ENCODE assay signal across 16 mouse cellular contexts in the genomic region with DNA sequence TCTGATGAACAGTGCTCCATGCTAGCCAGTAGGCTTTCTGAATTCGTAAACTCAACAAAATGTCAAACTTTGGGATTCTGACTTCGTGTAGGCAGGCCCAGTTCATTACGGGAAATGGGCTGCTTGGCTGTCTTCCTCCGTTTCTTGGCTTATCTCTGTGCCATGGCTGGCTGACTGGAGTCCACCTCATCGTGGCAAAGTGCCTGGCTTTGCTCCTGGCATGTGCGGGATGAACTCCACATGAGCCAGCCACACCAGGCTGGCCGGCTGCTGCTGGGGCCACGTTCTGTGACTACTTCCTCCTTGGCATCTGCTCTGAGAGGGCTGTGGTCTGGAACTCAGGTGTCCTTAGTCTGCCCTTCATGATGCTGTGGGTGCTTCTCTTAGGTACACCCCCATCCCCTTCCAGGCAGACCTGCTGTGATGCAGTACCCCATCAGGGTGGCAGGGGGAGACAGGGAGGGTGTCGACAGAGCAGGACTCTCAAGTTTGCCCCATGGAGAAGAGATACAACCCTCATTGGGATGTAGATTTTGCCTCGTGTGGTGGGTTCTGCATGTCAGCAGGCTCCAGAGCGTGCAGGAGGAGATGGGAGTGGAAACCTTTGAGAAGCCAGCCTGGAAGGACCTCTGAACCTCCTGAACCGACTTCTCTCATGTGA.
DNase-seq lines count a peak whose midpoint lies in the region; ATAC-seq and TF ChIP-seq lines count a peak whose summit lies in the region.
"Had no signal": no experiment of that assay in that cellular context is flagged by ENCODE, and none has a peak within 500 bp of the region (broad histone marks: within the 10 kb centered on the region; RNA-seq: fewer than 3 reads in every experiment).

No protein-coding gene starts in this region.

- no peaks in the 10 kb centered on the region for H3K9me3 ChIP-seq in intestine, postnatal 0 days (ENCODE audit: control insufficient read depth)
- H3K9me3 ChIP-seq in intestine, embryonic 16.5 days (ENCODE audit: control insufficient read depth, low read length), result no peaks in the 10 kb centered on the region
- H3K9me3 ChIP-seq in neural tube, embryonic 11.5 days (ENCODE audit: control insufficient read depth, low read length), result no peaks in the 10 kb centered on the region
- no peaks in the 10 kb centered on the region for H3K9me3 ChIP-seq in forebrain, embryonic 12.5 days
- H3K9me3 ChIP-seq: heart, embryonic 13.5 days; hindbrain, embryonic 13.5 days; liver, embryonic 13.5 days; neural tube, embryonic 15.5 days had no signal

- no peak overlapping the region for H3K4me3 ChIP-seq in intestine, postnatal 0 days (ENCODE audit: low read depth, low read length)
- no peak overlapping the region for H3K4me3 ChIP-seq in intestine, embryonic 16.5 days (ENCODE audit: low read length)
- H3K4me3 ChIP-seq in neural tube, embryonic 11.5 days (ENCODE audit: low read depth, low read length), result no peak overlapping the region
- no peak overlapping the region for H3K4me3 ChIP-seq in forebrain, embryonic 12.5 days (replicated peaks)
- H3K4me3 ChIP-seq: heart, embryonic 13.5 days; hindbrain, embryonic 13.5 days; liver, embryonic 13.5 days; neural tube, embryonic 15.5 days had no signal

- H3K27me3 ChIP-seq in intestine, postnatal 0 days (replicated peaks; ENCODE audit: control insufficient read depth, insufficient read depth, low read length), result no peaks in the 10 kb centered on the region
- no peaks in the 10 kb centered on the region for H3K27me3 ChIP-seq in intestine, embryonic 16.5 days (replicated peaks; ENCODE audit: control insufficient read depth, insufficient read depth, low read length)
- H3K27me3 ChIP-seq in neural tube, embryonic 11.5 days (ENCODE audit: control insufficient read depth, insufficient read depth, low read length), result no peaks in the 10 kb centered on the region
- H3K27me3 ChIP-seq in forebrain, embryonic 12.5 days, result 0 out of 2 replicates have a peak, but pooled peaks cover 3% of the 10 kb centered on the region
- H3K27me3 ChIP-seq: liver, embryonic 13.5 days had no signal

- H3K9ac ChIP-seq in intestine, postnatal 0 days (ENCODE audit: low read depth, low read length), result no peak overlapping the region
- no peak overlapping the region for H3K9ac ChIP-seq in intestine, embryonic 16.5 days (ENCODE audit: low read depth, low read length)
- H3K9ac ChIP-seq in neural tube, embryonic 11.5 days (ENCODE audit: low read length), result no peak overlapping the region
- H3K9ac ChIP-seq in forebrain, embryonic 12.5 days, result no peak overlapping the region
- H3K9ac ChIP-seq: heart, embryonic 13.5 days; hindbrain, embryonic 13.5 days; liver, embryonic 13.5 days; neural tube, embryonic 15.5 days had no signal

- no peaks in the 10 kb centered on the region for H3K36me3 ChIP-seq in intestine, postnatal 0 days (ENCODE audit: control insufficient read depth, insufficient read depth)
- H3K36me3 ChIP-seq in intestine, embryonic 16.5 days (ENCODE audit: control insufficient read depth, insufficient read depth, low read length), result no peaks in the 10 kb centered on the region
- no peaks in the 10 kb centered on the region for H3K36me3 ChIP-seq in neural tube, embryonic 11.5 days (ENCODE audit: control insufficient read depth, insufficient read depth, low read length)
- no peaks in the 10 kb centered on the region for H3K36me3 ChIP-seq in forebrain, embryonic 12.5 days (replicated peaks)
- H3K36me3 ChIP-seq: heart, embryonic 13.5 days; hindbrain, embryonic 13.5 days; liver, embryonic 13.5 days; neural tube, embryonic 15.5 days had no signal

- no peak overlapping the region for H3K27ac ChIP-seq in intestine, postnatal 0 days (ENCODE audit: low read depth, low read length)
- no peak overlapping the region for H3K27ac ChIP-seq in intestine, embryonic 16.5 days (ENCODE audit: low read length)
- no peak overlapping the region for H3K27ac ChIP-seq in neural tube, embryonic 11.5 days (ENCODE audit: low read depth, low read length)
- H3K27ac ChIP-seq in forebrain, embryonic 12.5 days, result no peak overlapping the region
- H3K27ac ChIP-seq: heart, embryonic 13.5 days; hindbrain, embryonic 13.5 days; liver, embryonic 13.5 days; macrophage; neural tube, embryonic 15.5 days had no signal

- peak; percentile 38; the same call in 1 of the 2 replicates for TF ChIP-seq CTCF in intestine, postnatal 0 days (IDR thresholded peaks at IDR 0.05; ENCODE audit: low read depth)

- ATAC-seq in intestine, postnatal 0 days, result no peak
- no peak for ATAC-seq in intestine, embryonic 16.5 days
- no peak for ATAC-seq in neural tube, embryonic 11.5 days (ENCODE audit: insufficient read depth, low FRiP score, low TSS enrichment)
- ATAC-seq in granulocyte monocyte progenitor cell, adult 5-6 weeks (replicated peaks; ENCODE audit: poor library complexity, severe bottlenecking), result 0 out of 2 replicates have a peak, but pooled peaks have one; percentile 21
- ATAC-seq in forebrain, embryonic 12.5 days (ENCODE audit: low FRiP score), result no peak

- H3K4me1 ChIP-seq in intestine, postnatal 0 days (replicated peaks; ENCODE audit: control insufficient read depth, insufficient read depth, low read length), result no peaks in the 10 kb centered on the region
- H3K4me1 ChIP-seq in intestine, embryonic 16.5 days (ENCODE audit: control insufficient read depth, insufficient read depth, low read length), result no peaks in the 10 kb centered on the region
- no peaks in the 10 kb centered on the region; the same call in 1 of the 2 replicates for H3K4me1 ChIP-seq in neural tube, embryonic 11.5 days (ENCODE audit: control insufficient read depth, insufficient read depth, low read length)
- H3K4me1 ChIP-seq in forebrain, embryonic 12.5 days, result peaks cover 10% of the 10 kb centered on the region
- H3K4me1 ChIP-seq: heart, embryonic 13.5 days; liver, embryonic 13.5 days had no signal

- peak; percentile 13 for DNase-seq in neural tube, embryonic 11.5 days (ENCODE audit: low spot score)
- DNase-seq in neural tube, embryonic 10.5 days (ENCODE audit: extremely low spot score, low spot score), result no peak
- DNase-seq in cerebellum, adult 18-20 months, result peak; percentile 31 to 37
- DNase-seq in embryo, embryonic 9.5 days (ENCODE audit: extremely low spot score), result no peak
- DNase-seq: B cell, adult 2 months; gastrocnemius, postnatal 14 days; kidney, adult 2 months; liver, embryonic 13.5 days had no signal

- 84% methylated on average over 12 of the region's 12 CpGs for WGBS in intestine, postnatal 0 days
- whole genome bisulfite sequencing in intestine, embryonic 16.5 days, result 83% methylated on average over 12 of the region's 12 CpGs
- 82% methylated on average over 12 of the region's 12 CpGs for WGBS in neural tube, embryonic 11.5 days
- 83% methylated on average over 12 of the region's 12 CpGs for WGBS in forebrain, embryonic 12.5 days

- H3K4me2 ChIP-seq in intestine, postnatal 0 days (replicated peaks; ENCODE audit: low read depth), result no peak overlapping the region
- H3K4me2 ChIP-seq in intestine, embryonic 16.5 days (ENCODE audit: low read depth, low read length), result no peak overlapping the region
- H3K4me2 ChIP-seq in neural tube, embryonic 11.5 days (ENCODE audit: low read depth), result no peak overlapping the region
- no peak overlapping the region for H3K4me2 ChIP-seq in forebrain, embryonic 12.5 days
- H3K4me2 ChIP-seq: heart, embryonic 13.5 days; hindbrain, embryonic 13.5 days; liver, embryonic 13.5 days; neural tube, embryonic 15.5 days had no signal

Comparison
In these comparisons a context has a peak if more than half of its experiments do, and no peak if none do; other contexts are left out.
1. DNase-seq: peak in neural tube, embryonic 11.5 days (single experiment) and cerebellum, adult 18-20 months (2 of 2); none in neural tube, embryonic 10.5 days (single experiment) and embryo, embryonic 9.5 days (single experiment).